Mouse (Mus musculus) intestine, embryonic 15.5 days (tissue): ENCODE measurements around the gene AY761184. TPM values are rescaled to one million over a fixed set of nuclear protein-coding genes. Genes with fewer than 3 reads are reported as not detected.
"Not testable (repeated sequence)": the region's sequence is repeated elsewhere in the genome, so short reads cannot be mapped to it uniquely, and the experiment has no call there.

Experiments used
- ATAC-seq: fragments of 200-750 bp; cut with Nextera tagmentation; 2 replicates; pipeline ENCODE4 v1.8.0; 2017; ENCODE audit warnings: moderate TSS enrichment, moderate library complexity
- H3K27ac ChIP-seq: fragments of 300-500 bp; sonication (generic); 2 replicates; pipeline ENCODE4 v1.5.1; 2015; ENCODE audit warnings: mild to moderate bottlenecking, inconsistent platforms
- H3K27me3 ChIP-seq: fragments of 300-500 bp; sonication (generic); replicated peaks from 2 replicates; pipeline ENCODE4 v1.6.1; 2015; ENCODE audit warnings: inconsistent platforms
- H3K36me3 ChIP-seq: fragments of 300-500 bp; sonication (generic); 2 replicates; pipeline ENCODE4 v1.6.1; 2015; ENCODE audit warnings: inconsistent platforms
- H3K4me1 ChIP-seq: fragments of 300-500 bp; sonication (generic); replicated peaks from 2 replicates; pipeline ENCODE4 v1.6.1; 2015; ENCODE audit warnings: inconsistent platforms
- H3K4me2 ChIP-seq: fragments of 300-500 bp; sonication (generic); replicated peaks from 2 replicates; pipeline ENCODE4 v1.6.1; 2015; ENCODE audit warnings: mild to moderate bottlenecking, inconsistent platforms
- H3K4me3 ChIP-seq: fragments of 300-500 bp; sonication (generic); replicated peaks from 2 replicates; pipeline ENCODE4 v1.5.1; 2015; ENCODE audit warnings: inconsistent platforms
- H3K9ac ChIP-seq: fragments of 300-500 bp; sonication (generic); 2 replicates; pipeline ENCODE4 v1.6.1; 2015; ENCODE audit warnings: inconsistent platforms
- H3K9me3 ChIP-seq: fragments of 300-500 bp; sonication (generic); 2 replicates; pipeline ENCODE4 v1.6.1; 2016; ENCODE audit warnings: inconsistent platforms
- WGBS: fragments of 180-500 bp; shearing (Covaris S2); methylation state at CpG from one replicate; pipeline ENCODE4 v1.1.7; 2015; 5-methylcytosine and 5-hydroxymethylcytosine counted together
- polyA plus RNA-seq: library from polyadenylated mRNA; unstranded; fragments of >200 nt; fragmentation: Nextera tagmentation; extraction: Ambion mirVana; gene quantifications from 2 replicates; pipeline ENCODE4 v1.2.1, GENCODE M21; 2015

The AY761184 gene
- 0.49 and 0.96 TPM in 2 replicates for polyA plus RNA-seq

- H3K36me3 ChIP-seq, H3K27ac ChIP-seq, H3K9ac ChIP-seq, H3K9me3 ChIP-seq, H3K4me2 ChIP-seq, H3K4me1 ChIP-seq, H3K4me3 ChIP-seq, ATAC-seq, H3K27me3 ChIP-seq: not testable (repeated sequence)
- 51% methylated on average over 2 of the region's 2 CpGs for WGBS
Measured at GRCm38 (mm10) chr8:21703545-21703944, at the start of gene AY761184. Gene AY761184 (minus strand): TSS chr8:21703645.

- not testable (repeated sequence) for H3K27me3 ChIP-seq, H3K9me3 ChIP-seq, H3K36me3 ChIP-seq, ATAC-seq, H3K4me3 ChIP-seq, H3K27ac ChIP-seq, H3K4me1 ChIP-seq, H3K4me2 ChIP-seq, H3K9ac ChIP-seq
- 100% methylated on average over 1 of the region's 1 CpGs for WGBS
Measured at GRCm38 (mm10) chr8:21665497-21665896, 37.9 kb downstream of the AY761184 start, which contains the start of gene Defa34. Gene Defa34 (plus strand): TSS chr8:21665797.

GRCm38 (mm10) chr8:21655480-21655879 is 48.0 kb downstream of the AY761184 start, which contains the start of gene Defa17:
Gene Defa17 (plus strand): TSS chr8:21655780.
- not testable (repeated sequence) for H3K9ac ChIP-seq, H3K4me1 ChIP-seq, H3K4me3 ChIP-seq, H3K4me2 ChIP-seq, ATAC-seq, H3K27me3 ChIP-seq, H3K27ac ChIP-seq, H3K36me3 ChIP-seq, H3K9me3 ChIP-seq
- no CpG with 5 or more reads among the region's 2 CpGs for WGBS

Other genes starting within 250 kb of the AY761184 start
- gene Gm7849, start 247.1 kb downstream of the AY761184 start, polyA plus RNA-seq = 7.8 TPM in 1 of 2 replicates, not detected in the other
- gene Defa20, start 194.4 kb downstream of the AY761184 start, polyA plus RNA-seq = 1.3 and 1.5 TPM in 2 replicates
- gene Defa32, start 174.6 kb downstream of the AY761184 start, polyA plus RNA-seq = not detected in 2 replicates
- gene Defa37, start 138.3 kb downstream of the AY761184 start, polyA plus RNA-seq = not detected in 2 replicates
- not detected in 2 replicates for gene Defa28, start 120.6 kb downstream of the AY761184 start, polyA plus RNA-seq
- gene Gm7861, start 109.1 kb downstream of the AY761184 start, polyA plus RNA-seq = 7.3 and 13.0 TPM in 2 replicates
- 0.94 TPM in 1 of 2 replicates, not detected in the other for gene Defa26, start 85.5 kb downstream of the AY761184 start, polyA plus RNA-seq
- gene Defa17, start 47.9 kb downstream of the AY761184 start, polyA plus RNA-seq = 90.7 and 104 TPM in 2 replicates
- not detected in 2 replicates for gene Defa34, start 37.8 kb downstream of the AY761184 start, polyA plus RNA-seq
- 118 and 148 TPM in 2 replicates for gene Defa24, start 30.8 kb upstream of the AY761184 start, polyA plus RNA-seq
- gene Defb50, start 119.9 kb upstream of the AY761184 start, polyA plus RNA-seq = not detected in 2 replicates
- not detected in 2 replicates for gene Defb2, start 136.3 kb upstream of the AY761184 start, polyA plus RNA-seq
- gene Defb10, start 155.3 kb upstream of the AY761184 start, polyA plus RNA-seq = not detected in 2 replicates
- not detected in 2 replicates for gene Defb9, start 181.8 kb upstream of the AY761184 start, polyA plus RNA-seq
- gene Defb11, start 202.8 kb upstream of the AY761184 start, polyA plus RNA-seq = not detected in 2 replicates
- gene Defb15, start 229.1 kb upstream of the AY761184 start, polyA plus RNA-seq = not detected in 2 replicates
- gene Defb35, start 234.7 kb upstream of the AY761184 start, polyA plus RNA-seq = not detected in 2 replicates
- not detected in 2 replicates for gene Defb13, start 243.1 kb upstream of the AY761184 start, polyA plus RNA-seq